Mouse (Mus musculus) lung, embryonic 15.5 days (tissue): Measurements from ENCODE around the gene Dusp23. TPM values are rescaled to one million over a fixed set of nuclear protein-coding genes. Genes with fewer than 3 reads are reported as not detected.

ENCODE experiments used
- ATAC-seq: fragments of 200-750 bp; cut with Nextera tagmentation; 2 replicates; pipeline ENCODE4 v1.8.0; 2017; ENCODE audit warnings: moderate number of reproducible peaks, borderline replicate concordance; ENCODE audit not compliant: low FRiP score, low TSS enrichment; ENCODE audit errors: extremely low read depth
- H3K27ac ChIP-seq: fragments of 300-500 bp; sonication (generic); 2 replicates; pipeline ENCODE4 v1.5.1; 2015; ENCODE audit warnings: moderate library complexity, mild to moderate bottlenecking, inconsistent platforms
- H3K27me3 ChIP-seq: fragments of 300-500 bp; sonication (generic); 2 replicates; pipeline ENCODE4 v1.6.1; 2015; ENCODE audit warnings: inconsistent platforms
- H3K36me3 ChIP-seq: fragments of 300-500 bp; sonication (generic); 2 replicates; pipeline ENCODE4 v1.6.1; 2015; ENCODE audit warnings: inconsistent platforms
- H3K4me1 ChIP-seq: fragments of 300-500 bp; sonication (generic); 2 replicates; pipeline ENCODE4 v1.6.1; 2015; ENCODE audit warnings: inconsistent platforms
- H3K4me2 ChIP-seq: fragments of 300-500 bp; sonication (generic); 2 replicates; pipeline ENCODE4 v1.6.1; 2015; ENCODE audit warnings: inconsistent platforms, mild to moderate bottlenecking, moderate library complexity
- H3K4me3 ChIP-seq: fragments of 300-500 bp; sonication (generic); 2 replicates; pipeline ENCODE4 v1.5.1; 2015; ENCODE audit warnings: mild to moderate bottlenecking, inconsistent platforms
- H3K9ac ChIP-seq: fragments of 300-500 bp; sonication (generic); 2 replicates; pipeline ENCODE4 v1.6.1; 2015; ENCODE audit warnings: inconsistent platforms
- H3K9me3 ChIP-seq: fragments of 300-500 bp; sonication (generic); 2 replicates; pipeline ENCODE4 v1.6.1; 2016; ENCODE audit warnings: inconsistent platforms
- WGBS: fragments of 180-500 bp; shearing (Covaris S2); methylation state at CpG from one replicate; pipeline ENCODE4 v1.1.7; 2015; 5-methylcytosine and 5-hydroxymethylcytosine counted together
- polyA plus RNA-seq: library from polyadenylated mRNA; unstranded; fragments of >200 nt; fragmentation: Nextera tagmentation; extraction: Ambion mirVana; gene quantifications from 2 replicates; pipeline ENCODE4 v1.2.1, GENCODE M21; 2015

Gene Dusp23
- 11.8 and 12.3 TPM in 2 replicates for polyA plus RNA-seq

GRCm38 (mm10) chr1:172632451-172633326 is at the start of gene Dusp23:
Gene Dusp23, minus strand, starts transcription at chr1:172632962.
- Histone ChIP-seq H3K36me3 (no peaks in the 10 kb centered on the region), H3K9me3 (no peaks in the 10 kb centered on the region), H3K27me3 (no peaks in the 10 kb centered on the region), H3K4me3 (peak within 1 kb of the TSS; percentile 58), H3K9ac (peak within 1 kb of the TSS; percentile 64), H3K4me2 (peak within 1 kb of the TSS; percentile 82), H3K27ac (peak within 1 kb of the TSS; percentile 87), H3K4me1 (peaks cover 2% of the 10 kb centered on the region; the same call in 1 of the 2 replicates)
- WGBS: under 1% methylated on average over 50 of the region's 53 CpGs
- peak; percentile 99 for ATAC-seq

- no peaks in the 10 kb centered on the region for H3K9me3 ChIP-seq
- no peak overlapping the region for H3K4me2 ChIP-seq
- ATAC-seq: no peak
- no peaks in the 10 kb centered on the region for H3K36me3 ChIP-seq
- no peak overlapping the region for H3K9ac ChIP-seq
- WGBS: 80% methylated on average over 4 of the region's 4 CpGs
- H3K4me3 ChIP-seq: no peak overlapping the region
- no peaks in the 10 kb centered on the region for H3K4me1 ChIP-seq
- no peak overlapping the region for H3K27ac ChIP-seq
- no peaks in the 10 kb centered on the region for H3K27me3 ChIP-seq
Observed at GRCm38 (mm10) chr1:172680742-172681141, 48.0 kb upstream of the Dusp23 start.

- no peak for ATAC-seq
- Histone ChIP-seq H3K36me3 (no peaks in the 10 kb centered on the region), H3K27ac (no peak overlapping the region), H3K4me2 (no peak overlapping the region), H3K4me3 (no peak overlapping the region), H3K9ac (no peak overlapping the region), H3K4me1 (no peaks in the 10 kb centered on the region), H3K27me3 (no peaks in the 10 kb centered on the region), H3K9me3 (no peaks in the 10 kb centered on the region)
- 69% methylated on average over 1 of the region's 1 CpGs for WGBS
Observed at GRCm38 (mm10) chr1:172670716-172671115, 38.0 kb upstream of the Dusp23 start.

- no peak overlapping the region for H3K4me3 ChIP-seq
- no peak for ATAC-seq
Observed at GRCm38 (mm10) chr1:172667597-172667996, 34.8 kb upstream of the Dusp23 start.

GRCm38 (mm10) chr1:172665457-172665856 is 32.7 kb upstream of the Dusp23 start:
- WGBS: 57% methylated on average over 2 of the region's 2 CpGs
- H3K9ac ChIP-seq: no peak overlapping the region
- no peaks in the 10 kb centered on the region for H3K4me1 ChIP-seq
- no peaks in the 10 kb centered on the region for H3K27me3 ChIP-seq
- no peak overlapping the region for H3K4me2 ChIP-seq
- H3K36me3 ChIP-seq: no peaks in the 10 kb centered on the region
- H3K27ac ChIP-seq: no peak overlapping the region
- H3K9me3 ChIP-seq: no peaks in the 10 kb centered on the region
- no peak for ATAC-seq
- no peak overlapping the region for H3K4me3 ChIP-seq

More at GRCm38 (mm10) chr1:172667597-172667996, 34.8 kb upstream of the Dusp23 start:
- Histone ChIP-seq H3K27ac (no peak overlapping the region), H3K27me3 (no peaks in the 10 kb centered on the region), H3K36me3 (no peaks in the 10 kb centered on the region), H3K4me2 (no peak overlapping the region), H3K9ac (no peak overlapping the region), H3K4me1 (no peaks in the 10 kb centered on the region), H3K9me3 (no peaks in the 10 kb centered on the region)
- WGBS: 70% methylated on average over 6 of the region's 6 CpGs

- H3K4me2 ChIP-seq: no peak overlapping the region
- 66% methylated on average over 8 of the region's 8 CpGs for WGBS
- no peaks in the 10 kb centered on the region for H3K9me3 ChIP-seq
- no peaks in the 10 kb centered on the region for H3K27me3 ChIP-seq
- H3K36me3 ChIP-seq: no peaks in the 10 kb centered on the region
- no peak overlapping the region for H3K9ac ChIP-seq
- ATAC-seq: no peak
- no peak overlapping the region for H3K4me3 ChIP-seq
- H3K27ac ChIP-seq: no peak overlapping the region
- no peaks in the 10 kb centered on the region for H3K4me1 ChIP-seq
Observed at GRCm38 (mm10) chr1:172659688-172660087, 26.9 kb upstream of the Dusp23 start.

- WGBS: 79% methylated on average over 3 of the region's 3 CpGs
- no peaks in the 10 kb centered on the region for H3K36me3 ChIP-seq
- H3K4me1 ChIP-seq: no peaks in the 10 kb centered on the region
- no peaks in the 10 kb centered on the region for H3K9me3 ChIP-seq
- no peak overlapping the region for H3K27ac ChIP-seq
- no peak overlapping the region for H3K9ac ChIP-seq
- ATAC-seq: no peak
- H3K27me3 ChIP-seq: no peaks in the 10 kb centered on the region
- no peak overlapping the region for H3K4me3 ChIP-seq
- no peak overlapping the region for H3K4me2 ChIP-seq
Observed at GRCm38 (mm10) chr1:172657266-172657665, 24.5 kb upstream of the Dusp23 start.

- Histone ChIP-seq H3K9ac (no peak overlapping the region), H3K27ac (no peak overlapping the region), H3K36me3 (no peaks in the 10 kb centered on the region), H3K9me3 (no peaks in the 10 kb centered on the region), H3K27me3 (no peaks in the 10 kb centered on the region), H3K4me3 (no peak overlapping the region), H3K4me1 (no peaks in the 10 kb centered on the region), H3K4me2 (no peak overlapping the region)
- 67% methylated on average over 6 of the region's 6 CpGs for WGBS
- no peak for ATAC-seq
Observed at GRCm38 (mm10) chr1:172653900-172654299, 21.1 kb upstream of the Dusp23 start.

- Histone ChIP-seq H3K27ac (no peak overlapping the region), H3K27me3 (no peaks in the 10 kb centered on the region), H3K9ac (no peak overlapping the region), H3K9me3 (no peaks in the 10 kb centered on the region), H3K4me2 (no peak overlapping the region), H3K36me3 (no peaks in the 10 kb centered on the region), H3K4me1 (no peaks in the 10 kb centered on the region), H3K4me3 (no peak overlapping the region)
- no peak for ATAC-seq
- 38% methylated on average over 18 of the region's 18 CpGs for WGBS
Observed at GRCm38 (mm10) chr1:172652040-172652662, 19.4 kb upstream of the Dusp23 start.

- no peak for ATAC-seq
- Histone ChIP-seq H3K36me3 (no peaks in the 10 kb centered on the region), H3K4me2 (no peak overlapping the region), H3K27ac (no peak overlapping the region), H3K4me3 (no peak overlapping the region), H3K4me1 (no peaks in the 10 kb centered on the region), H3K9ac (no peak overlapping the region), H3K9me3 (no peaks in the 10 kb centered on the region), H3K27me3 (no peaks in the 10 kb centered on the region)
- 56% methylated on average over 10 of the region's 10 CpGs for WGBS
Observed at GRCm38 (mm10) chr1:172651288-172651987, 18.7 kb upstream of the Dusp23 start.

- WGBS: 54% methylated on average over 8 of the region's 8 CpGs
- H3K36me3 ChIP-seq: no peaks in the 10 kb centered on the region
- ATAC-seq: no peak
Observed at GRCm38 (mm10) chr1:172650519-172651287, 17.9 kb upstream of the Dusp23 start.

More at GRCm38 (mm10) chr1:172650519-172651287, 17.9 kb upstream of the Dusp23 start:
- no peak overlapping the region for H3K4me3 ChIP-seq
- H3K9ac ChIP-seq: no peak overlapping the region
- H3K4me2 ChIP-seq: no peak overlapping the region
- no peaks in the 10 kb centered on the region for H3K4me1 ChIP-seq
- H3K27ac ChIP-seq: no peak overlapping the region
- no peaks in the 10 kb centered on the region for H3K9me3 ChIP-seq
- H3K27me3 ChIP-seq: no peaks in the 10 kb centered on the region
